Mouse (Mus musculus) neural tube, embryonic 15.5 days (tissue): ENCODE data around the gene 1810062G17Rik. TPM values are rescaled to one million over a fixed set of nuclear protein-coding genes. Genes with fewer than 3 reads are reported as not detected.

Experiments used
- ATAC-seq: fragments of 200-750 bp; cut with Nextera tagmentation; 2 replicates; pipeline ENCODE4 v1.8.0; 2017; ENCODE audit warnings: mild to moderate bottlenecking, moderate TSS enrichment, moderate library complexity; ENCODE audit not compliant: low FRiP score
- H3K27ac ChIP-seq: fragments of 300-500 bp; sonication (generic); replicated peaks from 2 replicates; pipeline ENCODE4 v1.5.1; 2015; ENCODE audit warnings: mild to moderate bottlenecking, inconsistent platforms
- H3K27me3 ChIP-seq: fragments of 300-500 bp; sonication (generic); replicated peaks from 2 replicates; pipeline ENCODE4 v1.6.1; 2015; ENCODE audit warnings: inconsistent platforms
- H3K36me3 ChIP-seq: fragments of 300-500 bp; sonication (generic); 2 replicates; pipeline ENCODE4 v1.6.1; 2015; ENCODE audit warnings: inconsistent platforms
- H3K4me1 ChIP-seq: fragments of 300-500 bp; sonication (generic); 2 replicates; pipeline ENCODE4 v1.6.1; 2015; ENCODE audit warnings: inconsistent platforms
- H3K4me2 ChIP-seq: fragments of 300-500 bp; sonication (generic); 2 replicates; pipeline ENCODE4 v1.6.1; 2015; ENCODE audit warnings: inconsistent platforms, mild to moderate bottlenecking, moderate library complexity
- H3K4me3 ChIP-seq: fragments of 300-500 bp; sonication (generic); replicated peaks from 2 replicates; pipeline ENCODE4 v1.5.1; 2015; ENCODE audit warnings: mild to moderate bottlenecking, inconsistent platforms
- H3K9ac ChIP-seq: fragments of 300-500 bp; sonication (generic); replicated peaks from 2 replicates; pipeline ENCODE4 v1.6.1; 2015; ENCODE audit warnings: mild to moderate bottlenecking, inconsistent platforms
- H3K9me3 ChIP-seq: fragments of 300-500 bp; sonication (generic); replicated peaks from 2 replicates; pipeline ENCODE4 v1.6.1; 2016; ENCODE audit warnings: inconsistent platforms
- WGBS: fragments of 180-500 bp; shearing (Covaris S2); methylation state at CpG from one replicate; pipeline ENCODE4 v1.1.7; 2015; ENCODE audit warnings: mixed read lengths; 5-methylcytosine and 5-hydroxymethylcytosine counted together
- polyA plus RNA-seq: library from polyadenylated mRNA; unstranded; fragments of >200 nt; fragmentation: Nextera tagmentation; extraction: Ambion mirVana; gene quantifications from 2 replicates; pipeline ENCODE4 v1.2.1, GENCODE M21; 2015

Gene 1810062G17Rik
- polyA plus RNA-seq, 1 experiment from 2014 or later, result 0.56 TPM

DNA sequence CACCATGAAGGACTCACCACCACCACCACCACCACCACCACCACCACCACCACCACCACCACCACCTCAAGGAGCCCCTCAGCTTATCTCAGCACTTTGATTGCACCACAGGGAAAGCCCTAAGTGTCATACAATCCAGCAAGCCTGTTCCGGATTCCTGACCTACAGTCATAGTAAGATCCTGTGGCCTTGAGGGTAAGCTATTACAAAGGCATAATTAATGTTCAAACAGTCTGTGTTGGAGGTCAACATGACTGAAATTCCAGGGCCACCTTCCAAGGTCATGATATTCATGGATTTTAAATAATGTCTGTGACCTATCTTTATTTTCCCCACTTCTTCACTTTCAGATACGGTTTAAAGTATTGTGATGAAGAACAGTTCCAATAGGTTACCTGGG is 4.7 kb downstream of the 1810062G17Rik start:
- Histone ChIP-seq H3K9me3 (no peaks in the 10 kb centered on the region), H3K36me3 (no peaks in the 10 kb centered on the region), H3K9ac (no peak overlapping the region), H3K27ac (no peak overlapping the region), H3K4me1 (peaks cover 20% of the 10 kb centered on the region), H3K4me2 (no peak overlapping the region), H3K4me3 (no peak overlapping the region), H3K27me3 (no peaks in the 10 kb centered on the region)
- WGBS, result 80% methylated on average over 2 of the region's 2 CpGs
- no peak for ATAC-seq

GRCm38 (mm10) chr3:36481776-36482193 is 6.0 kb downstream of the 1810062G17Rik start:
- H3K4me1 ChIP-seq, result peaks cover 9% of the 10 kb centered on the region
- H3K9ac ChIP-seq, result no peak overlapping the region
- H3K4me3 ChIP-seq, result no peak overlapping the region
- peak overlapping the region; percentile 54; the same call in 1 of the 2 replicates for H3K27ac ChIP-seq
- H3K9me3 ChIP-seq, result no peaks in the 10 kb centered on the region
- H3K4me2 ChIP-seq, result peak overlapping the region; percentile 19
- 8% methylated on average over 11 of the region's 11 CpGs for WGBS
- H3K27me3 ChIP-seq, result no peaks in the 10 kb centered on the region
- no peaks in the 10 kb centered on the region for H3K36me3 ChIP-seq
- no peak; the same call in 1 of the 2 replicates for ATAC-seq

DNA sequence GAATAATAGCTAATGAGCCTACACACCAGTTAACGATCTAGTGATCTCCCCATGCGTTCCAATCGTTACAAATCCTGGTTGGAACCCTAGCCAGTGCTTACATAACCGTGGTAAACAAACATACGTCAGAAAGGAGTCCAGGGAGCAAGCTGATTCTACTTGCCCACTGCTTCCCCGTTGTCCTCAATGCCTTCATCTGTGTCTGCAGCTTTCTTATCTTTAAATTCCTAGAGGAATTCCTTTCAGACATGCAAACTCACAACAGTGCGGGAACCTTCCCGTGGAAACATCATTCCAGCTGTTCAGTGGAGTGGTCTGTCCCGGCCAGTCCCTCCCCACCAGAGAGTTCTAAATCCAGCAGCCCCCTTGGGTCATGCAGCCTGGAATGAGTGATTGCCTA is 7.2 kb downstream of the 1810062G17Rik start:
- Histone ChIP-seq H3K36me3 (no peaks in the 10 kb centered on the region), H3K4me1 (peaks cover 8% of the 10 kb centered on the region), H3K4me2 (no peak overlapping the region), H3K27me3 (no peaks in the 10 kb centered on the region), H3K9ac (no peak overlapping the region), H3K9me3 (no peaks in the 10 kb centered on the region), H3K27ac (no peak overlapping the region), H3K4me3 (no peak overlapping the region)
- WGBS, result 51% methylated on average over 9 of the region's 9 CpGs
- ATAC-seq, result no peak

DNA sequence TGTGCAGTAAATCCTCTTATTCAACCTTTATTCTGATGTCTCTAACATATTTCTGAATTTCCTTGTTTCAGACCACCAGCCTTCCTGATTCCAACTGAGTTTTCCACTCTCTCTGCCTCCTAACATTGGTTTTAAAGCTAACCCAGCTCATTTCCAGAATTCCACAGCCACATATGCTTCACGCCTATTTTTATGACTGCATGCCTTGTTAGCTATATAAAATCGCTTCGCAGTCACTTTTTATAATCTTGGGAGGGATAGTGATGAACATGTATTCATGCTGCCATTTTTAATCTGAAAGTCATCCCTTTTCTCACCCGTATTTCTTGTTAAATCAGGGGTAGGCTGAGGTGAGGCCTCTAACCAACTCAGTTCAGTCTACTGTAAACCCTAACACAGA is 8.6 kb downstream of the 1810062G17Rik start:
- Histone ChIP-seq H3K4me3 (no peak overlapping the region), H3K27me3 (no peaks in the 10 kb centered on the region), H3K27ac (no peak overlapping the region), H3K36me3 (no peaks in the 10 kb centered on the region), H3K4me2 (no peak overlapping the region), H3K4me1 (peaks cover 8% of the 10 kb centered on the region), H3K9me3 (no peaks in the 10 kb centered on the region), H3K9ac (no peak overlapping the region)
- WGBS, result 81% methylated on average over 4 of the region's 4 CpGs
- no peak for ATAC-seq

DNA sequence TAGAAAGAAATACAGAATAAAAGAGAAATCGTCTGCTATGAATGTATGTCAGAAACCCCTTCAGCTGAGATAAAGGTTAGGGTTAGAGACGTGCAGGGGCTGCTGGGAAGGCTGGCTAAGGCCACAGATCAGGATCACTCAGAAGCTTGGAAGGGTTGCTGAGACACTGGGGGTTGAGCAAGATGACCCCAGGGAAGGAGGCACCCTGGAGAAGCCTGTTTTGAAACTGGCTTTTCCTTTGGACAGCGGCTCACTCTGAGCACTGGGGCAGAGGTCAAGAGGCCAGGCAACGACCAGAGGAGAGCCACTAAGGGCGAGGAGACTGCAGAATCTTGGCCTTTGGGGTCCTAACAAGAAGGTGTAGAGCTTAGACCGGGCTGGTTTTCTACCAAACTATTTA is 10.4 kb downstream of the 1810062G17Rik start:
- ATAC-seq, result no peak
- H3K27me3 ChIP-seq, result no peaks in the 10 kb centered on the region
- H3K9me3 ChIP-seq, result no peaks in the 10 kb centered on the region
- peaks cover 8% of the 10 kb centered on the region for H3K4me1 ChIP-seq
- no peak overlapping the region for H3K9ac ChIP-seq
- WGBS, result 65% methylated on average over 6 of the region's 6 CpGs
- no peaks in the 10 kb centered on the region for H3K36me3 ChIP-seq
- no peak overlapping the region for H3K27ac ChIP-seq
- H3K4me3 ChIP-seq, result no peak overlapping the region
- no peak overlapping the region for H3K4me2 ChIP-seq

DNA sequence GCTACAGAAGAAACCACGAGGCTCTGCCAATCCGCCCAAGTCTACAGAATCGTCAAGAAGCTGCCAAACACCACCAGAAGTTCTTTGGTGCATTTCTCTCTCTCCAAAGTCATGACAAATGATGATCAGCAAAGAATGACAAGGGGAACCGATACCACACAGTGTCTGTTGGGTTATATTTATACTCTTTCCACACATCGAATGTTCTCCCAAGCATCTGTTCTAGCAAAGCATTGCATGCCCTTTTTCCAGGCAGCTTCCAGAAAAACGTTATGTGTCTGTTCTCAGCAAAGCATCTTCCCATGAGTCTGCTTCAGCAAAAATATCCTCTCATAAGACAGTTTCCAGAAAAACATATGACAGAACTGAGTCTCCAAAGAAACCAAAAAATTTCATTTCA is 11.1 kb downstream of the 1810062G17Rik start:
- Histone ChIP-seq H3K9ac (no peak overlapping the region), H3K36me3 (no peaks in the 10 kb centered on the region), H3K27ac (no peak overlapping the region), H3K4me1 (peaks cover 6% of the 10 kb centered on the region), H3K4me2 (no peak overlapping the region), H3K27me3 (no peaks in the 10 kb centered on the region), H3K4me3 (no peak overlapping the region), H3K9me3 (no peaks in the 10 kb centered on the region)
- no peak for ATAC-seq
- WGBS, result 94% methylated on average over 6 of the region's 6 CpGs

DNA sequence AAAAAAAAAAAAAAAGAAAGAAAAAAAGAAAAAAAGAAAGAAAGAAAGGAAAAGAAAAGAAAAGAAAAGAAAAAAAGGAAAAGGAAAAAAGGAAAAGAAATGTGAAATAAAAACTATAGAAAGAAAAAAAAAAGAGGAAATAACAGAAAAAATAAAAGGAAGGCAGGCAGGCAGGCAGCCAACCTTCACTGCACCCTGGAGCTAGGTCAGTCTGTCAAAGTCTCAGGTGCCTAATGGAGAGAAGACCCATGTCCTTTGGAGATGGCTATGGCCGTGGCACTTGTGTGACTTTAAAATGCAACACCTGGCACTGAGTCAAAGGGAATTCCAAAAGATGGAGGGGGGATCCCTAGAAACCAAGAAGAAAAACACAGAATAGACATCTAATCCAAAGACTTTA is 12.6 kb downstream of the 1810062G17Rik start:
- WGBS, result 65% methylated on average over 1 of the region's 1 CpGs

GRCm38 (mm10) chr3:36488899-36489589 is 13.3 kb downstream of the 1810062G17Rik start:
- Histone ChIP-seq H3K9me3 (no peaks in the 10 kb centered on the region), H3K36me3 (no peaks in the 10 kb centered on the region), H3K4me3 (no peak overlapping the region), H3K27me3 (no peaks in the 10 kb centered on the region), H3K4me1 (0 out of 2 replicates have a peak, but pooled peaks cover 3% of the 10 kb centered on the region), H3K27ac (no peak overlapping the region), H3K9ac (no peak overlapping the region), H3K4me2 (no peak overlapping the region)
- 87% methylated on average over 6 of the region's 6 CpGs for WGBS
- no peak for ATAC-seq

More for the DNA sequence above, 12.6 kb downstream of the 1810062G17Rik start:
- ATAC-seq, result no peak
- Histone ChIP-seq H3K36me3 (no peaks in the 10 kb centered on the region), H3K4me3 (no peak overlapping the region), H3K27me3 (no peaks in the 10 kb centered on the region), H3K9me3 (no peaks in the 10 kb centered on the region), H3K4me1 (no peaks in the 10 kb centered on the region), H3K4me2 (no peak overlapping the region), H3K9ac (no peak overlapping the region), H3K27ac (no peak overlapping the region)

- no peak overlapping the region for H3K4me2 ChIP-seq
- no peaks in the 10 kb centered on the region for H3K27me3 ChIP-seq
- H3K4me3 ChIP-seq, result no peak overlapping the region
- H3K4me1 ChIP-seq, result 0 out of 2 replicates have a peak, but pooled peaks cover 3% of the 10 kb centered on the region
- H3K36me3 ChIP-seq, result no peaks in the 10 kb centered on the region
- no peak overlapping the region for H3K9ac ChIP-seq
- ATAC-seq, result no peak
- no peak overlapping the region for H3K27ac ChIP-seq
- 90% methylated on average over 1 of the region's 1 CpGs for WGBS
- H3K9me3 ChIP-seq, result no peaks in the 10 kb centered on the region
These were observed 13.8 kb downstream of the 1810062G17Rik start for GRCm38 (mm10) chr3:36489590-36489910.

DNA sequence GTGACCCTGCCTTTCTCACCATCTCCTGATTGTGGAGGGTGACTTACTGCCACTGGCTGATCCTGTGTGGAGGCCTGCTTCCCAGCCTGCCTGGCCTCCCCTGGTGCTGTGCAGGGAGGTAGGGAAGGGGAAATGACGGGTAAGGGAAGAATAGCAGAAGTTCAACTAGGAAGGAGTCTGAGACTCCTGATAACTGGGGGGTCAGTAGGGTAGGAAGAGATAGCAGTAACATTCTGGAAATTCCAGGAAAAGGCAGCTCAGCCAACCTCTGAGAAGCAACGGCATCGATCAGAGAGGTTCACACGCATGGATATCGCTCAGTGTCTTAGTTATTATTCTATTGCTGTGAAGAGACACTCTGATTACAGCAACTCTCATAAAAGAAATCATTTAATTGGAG is 15.8 kb downstream of the 1810062G17Rik start:
- no peaks in the 10 kb centered on the region for H3K27me3 ChIP-seq
- H3K27ac ChIP-seq, result no peak overlapping the region
- H3K4me2 ChIP-seq, result no peak overlapping the region
- 94% methylated on average over 5 of the region's 5 CpGs for WGBS
- H3K9me3 ChIP-seq, result no peaks in the 10 kb centered on the region
- no peak overlapping the region for H3K9ac ChIP-seq
- H3K4me3 ChIP-seq, result no peak overlapping the region
- H3K36me3 ChIP-seq, result no peaks in the 10 kb centered on the region
- no peak for ATAC-seq
- H3K4me1 ChIP-seq, result peaks cover 9% of the 10 kb centered on the region

DNA sequence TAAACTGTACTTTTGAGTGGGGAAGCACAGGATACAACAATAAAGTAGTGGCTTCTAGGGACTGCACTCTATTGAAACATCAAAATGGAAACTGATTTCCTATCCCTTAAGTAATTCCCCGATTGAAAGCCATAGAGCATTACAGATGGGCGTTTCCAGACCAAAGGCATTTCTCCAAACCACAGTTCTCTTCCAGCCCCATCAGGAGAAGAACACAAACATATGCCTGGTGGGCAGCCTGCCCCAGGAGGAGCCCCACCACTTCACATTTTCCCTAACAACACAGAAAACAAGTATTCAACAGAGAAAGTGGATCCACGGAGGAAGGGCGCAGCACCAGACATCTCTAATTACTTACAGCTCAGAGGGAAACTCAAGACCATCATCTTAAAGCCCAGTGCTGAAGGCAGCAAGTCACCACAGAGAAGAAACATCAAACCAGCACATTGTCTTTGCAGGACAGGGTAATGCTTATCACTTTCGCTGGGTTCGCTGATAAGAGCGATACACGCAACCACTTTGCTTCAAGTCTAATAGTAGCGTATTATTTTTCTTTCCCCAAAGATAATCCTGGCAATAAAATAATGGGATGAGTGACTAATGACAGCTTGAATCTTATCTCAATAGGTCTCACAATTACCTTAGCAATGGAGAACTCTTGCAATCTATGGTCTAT is 17.1 kb downstream of the 1810062G17Rik start:
- Histone ChIP-seq H3K4me2 (no peak overlapping the region), H3K4me3 (no peak overlapping the region), H3K27ac (no peak overlapping the region), H3K27me3 (no peaks in the 10 kb centered on the region), H3K9ac (no peak overlapping the region), H3K9me3 (no peaks in the 10 kb centered on the region), H3K36me3 (no peaks in the 10 kb centered on the region), H3K4me1 (peaks cover 11% of the 10 kb centered on the region)
- WGBS, result 86% methylated on average over 9 of the region's 9 CpGs
- no peak for ATAC-seq

- Histone ChIP-seq H3K36me3 (no peaks in the 10 kb centered on the region), H3K27me3 (no peaks in the 10 kb centered on the region), H3K4me1 (peaks cover 11% of the 10 kb centered on the region), H3K4me2 (no peak overlapping the region), H3K27ac (no peak overlapping the region), H3K9ac (no peak overlapping the region), H3K4me3 (no peak overlapping the region), H3K9me3 (no peaks in the 10 kb centered on the region)
- 64% methylated on average over 6 of the region's 6 CpGs for WGBS
- no peak for ATAC-seq
These were observed 18.0 kb downstream of the 1810062G17Rik start for GRCm38 (mm10) chr3:36493641-36494283.
